26 mouse cellular contexts compared by ENCODE assay signal in genomic region chr12:17651223-17652095, GRCm38 (mm10). TPM values are rescaled to one million over a fixed set of nuclear protein-coding genes. Genes with fewer than 3 reads are reported as not detected.
DNase-seq lines count a peak whose midpoint lies in the region; ATAC-seq and TF ChIP-seq lines count a peak whose summit lies in the region.
"Had no signal": no experiment of that assay in that cellular context is flagged by ENCODE, and none has a peak within 500 bp of the region (broad histone marks: within the 10 kb centered on the region; RNA-seq: fewer than 3 reads in every experiment).

No protein-coding gene starts in this region.

- no peaks in the 10 kb centered on the region for H3K36me3 ChIP-seq in forebrain, embryonic 10.5 days (replicated peaks)
- no peaks in the 10 kb centered on the region for H3K36me3 ChIP-seq in forebrain, embryonic 11.5 days (ENCODE audit: control insufficient read depth, insufficient read depth, low read length)
- H3K36me3 ChIP-seq in midbrain, postnatal 0 days (ENCODE audit: insufficient read depth, low read length): no peaks in the 10 kb centered on the region
- H3K36me3 ChIP-seq in midbrain, embryonic 14.5 days (ENCODE audit: control insufficient read depth, insufficient read depth, low read length): no peaks in the 10 kb centered on the region
- H3K36me3 ChIP-seq: heart, embryonic 15.5 days; kidney, embryonic 15.5 days; limb, embryonic 10.5 days; limb, embryonic 15.5 days; liver, embryonic 13.5 days; midbrain, embryonic 12.5 days; stomach, embryonic 15.5 days had no signal

- no peak overlapping the region for H3K4me3 ChIP-seq in forebrain, embryonic 10.5 days
- no peak overlapping the region for H3K4me3 ChIP-seq in forebrain, embryonic 11.5 days (ENCODE audit: low read depth, low read length)
- no peak overlapping the region for H3K4me3 ChIP-seq in midbrain, postnatal 0 days (ENCODE audit: low read depth, low read length)
- no peak overlapping the region for H3K4me3 ChIP-seq in midbrain, embryonic 14.5 days (replicated peaks; ENCODE audit: low read depth, low read length)
- H3K4me3 ChIP-seq: erythroblast, embryonic 14.5 days; forebrain, embryonic 13.5 days; heart, embryonic 15.5 days; kidney, embryonic 15.5 days; layer of hippocampus, adult 2 months; limb, embryonic 10.5 days; limb, embryonic 15.5 days; liver, embryonic 13.5 days; megakaryocyte, embryonic 14.5 days; midbrain, embryonic 12.5 days; stomach, embryonic 15.5 days had no signal

- no peak overlapping the region for H3K4me2 ChIP-seq in forebrain, embryonic 11.5 days (ENCODE audit: low read depth, low read length, severe bottlenecking)
- H3K4me2 ChIP-seq in midbrain, postnatal 0 days (ENCODE audit: low read depth, low read length, poor library complexity, severe bottlenecking): no peak overlapping the region
- H3K4me2 ChIP-seq in midbrain, embryonic 14.5 days (ENCODE audit: low read length): no peak overlapping the region
- H3K4me2 ChIP-seq: forebrain, embryonic 13.5 days; heart, embryonic 15.5 days; kidney, embryonic 15.5 days; limb, embryonic 15.5 days; liver, embryonic 13.5 days; midbrain, embryonic 12.5 days; stomach, embryonic 15.5 days had no signal

- no peak overlapping the region for H3K9ac ChIP-seq in forebrain, embryonic 11.5 days (ENCODE audit: low read length)
- no peak overlapping the region for H3K9ac ChIP-seq in midbrain, postnatal 0 days (replicated peaks; ENCODE audit: low read length, poor library complexity, severe bottlenecking)
- no peak overlapping the region for H3K9ac ChIP-seq in midbrain, embryonic 14.5 days (replicated peaks; ENCODE audit: low read length)
- H3K9ac ChIP-seq: forebrain, embryonic 13.5 days; heart, embryonic 15.5 days; kidney, embryonic 15.5 days; limb, embryonic 15.5 days; liver, embryonic 13.5 days; midbrain, embryonic 12.5 days; stomach, embryonic 15.5 days had no signal

- no peak for TF ChIP-seq CTCF in midbrain, postnatal 0 days (IDR thresholded peaks at IDR 0.05)

- H3K27ac ChIP-seq in forebrain, embryonic 10.5 days: peak overlapping the region; percentile 53; the same call in 1 of the 2 replicates
- H3K27ac ChIP-seq in forebrain, embryonic 11.5 days (ENCODE audit: low read depth, low read length): no peak overlapping the region
- no peak overlapping the region for H3K27ac ChIP-seq in midbrain, postnatal 0 days (ENCODE audit: low read depth, low read length)
- no peak overlapping the region for H3K27ac ChIP-seq in midbrain, embryonic 14.5 days (replicated peaks; ENCODE audit: low read depth, low read length)
- H3K27ac ChIP-seq: forebrain, embryonic 13.5 days; heart, embryonic 15.5 days; kidney, embryonic 15.5 days; layer of hippocampus, adult 2 months; limb, embryonic 10.5 days; limb, embryonic 15.5 days; liver, embryonic 13.5 days; midbrain, embryonic 12.5 days; stomach, embryonic 15.5 days had no signal

- H3K9me3 ChIP-seq in forebrain, embryonic 10.5 days: peaks cover 10% of the 10 kb centered on the region
- H3K9me3 ChIP-seq in forebrain, embryonic 11.5 days (ENCODE audit: control insufficient read depth, low read length): peaks cover 1% of the 10 kb centered on the region; the same call in 1 of the 2 replicates
- no peaks in the 10 kb centered on the region for H3K9me3 ChIP-seq in midbrain, postnatal 0 days (ENCODE audit: low read length)
- 0 out of 2 replicates have a peak, but pooled peaks cover 3% of the 10 kb centered on the region for H3K9me3 ChIP-seq in midbrain, embryonic 14.5 days (ENCODE audit: control insufficient read depth, low read length)
- H3K9me3 ChIP-seq: forebrain, embryonic 13.5 days; heart, embryonic 15.5 days; limb, embryonic 10.5 days; limb, embryonic 15.5 days; liver, embryonic 13.5 days; midbrain, embryonic 12.5 days; stomach, embryonic 15.5 days had no signal

- DNase-seq in forebrain, embryonic 10.5 days (ENCODE audit: extremely low spot score, low spot score): no peak
- no peak for DNase-seq in forebrain, embryonic 11.5 days (ENCODE audit: low spot score)
- peak; percentile 46 for DNase-seq in midbrain, postnatal 0 days (ENCODE audit: low spot score)
- no peak for DNase-seq in midbrain, embryonic 14.5 days
- peak; percentile 62 to 73 for DNase-seq in cerebellum, postnatal 14 days
- DNase-seq in heart, postnatal 10 days: no peak
- DNase-seq in gastrocnemius, postnatal 4 days (ENCODE audit: low spot score in 2 of 2): no peak
- DNase-seq: adrenal gland, postnatal 14 days; gastrocnemius, postnatal 10 days; heart, postnatal 4 days; kidney, adult 18-20 months; kidney, postnatal 25 days; liver, embryonic 13.5 days; lung, adult 18-20 months had no signal

- no peak for ATAC-seq in forebrain, embryonic 11.5 days (replicated peaks; ENCODE audit: low FRiP score)
- ATAC-seq in midbrain, postnatal 0 days (ENCODE audit: low FRiP score): no peak
- ATAC-seq in midbrain, embryonic 14.5 days (ENCODE audit: low FRiP score, low TSS enrichment): no peak
- ATAC-seq: CD4-positive, CD25-positive, alpha-beta regulatory T cell, adult 4 months; lung, postnatal 0 days had no signal

- intact Hi-C loops in heart, postnatal 10 days (cut with DNase I): no loop called here

- 81% methylated on average over 7 of the region's 7 CpGs for WGBS in forebrain, embryonic 10.5 days
- WGBS in forebrain, embryonic 11.5 days: 71% methylated on average over 7 of the region's 7 CpGs
- WGBS in midbrain, postnatal 0 days: 73% methylated on average over 7 of the region's 7 CpGs
- WGBS in midbrain, embryonic 14.5 days: 76% methylated on average over 7 of the region's 7 CpGs

- no peaks in the 10 kb centered on the region for H3K27me3 ChIP-seq in forebrain, embryonic 10.5 days (ENCODE audit: poor library complexity, severe bottlenecking)
- no peaks in the 10 kb centered on the region for H3K27me3 ChIP-seq in forebrain, embryonic 11.5 days (ENCODE audit: control insufficient read depth, insufficient read depth, low read length)
- no peaks in the 10 kb centered on the region for H3K27me3 ChIP-seq in midbrain, postnatal 0 days (ENCODE audit: insufficient read depth, low read length)
- no peaks in the 10 kb centered on the region for H3K27me3 ChIP-seq in midbrain, embryonic 14.5 days (ENCODE audit: control insufficient read depth, insufficient read depth, low read length)
- H3K27me3 ChIP-seq: forebrain, embryonic 13.5 days; heart, embryonic 15.5 days; kidney, embryonic 15.5 days; limb, embryonic 15.5 days; liver, embryonic 13.5 days; midbrain, embryonic 12.5 days; stomach, embryonic 15.5 days had no signal

- peaks cover 11% of the 10 kb centered on the region for H3K4me1 ChIP-seq in forebrain, embryonic 10.5 days
- H3K4me1 ChIP-seq in forebrain, embryonic 11.5 days (replicated peaks; ENCODE audit: control insufficient read depth, insufficient read depth, low read length): no peaks in the 10 kb centered on the region; the same call in 1 of the 2 replicates
- no peaks in the 10 kb centered on the region for H3K4me1 ChIP-seq in midbrain, postnatal 0 days (ENCODE audit: insufficient read depth, low read length)
- H3K4me1 ChIP-seq in midbrain, embryonic 14.5 days (ENCODE audit: control insufficient read depth, insufficient read depth, low read length): no peaks in the 10 kb centered on the region
- H3K4me1 ChIP-seq: heart, embryonic 15.5 days; kidney, embryonic 15.5 days; limb, embryonic 10.5 days; liver, embryonic 13.5 days; megakaryocyte, embryonic 14.5 days; stomach, embryonic 15.5 days had no signal

RNA-seq across cellular contexts. Expression of gene Hpcal1, which starts 39.2 kb away (rescaled TPM):
- polyA plus RNA-seq in forebrain, embryonic 10.5 days (2016; fragmentation: Nextera tagmentation; extraction: Ambion mirVana): 36.7 and 36.8 TPM in 2 replicates
- polyA plus RNA-seq in forebrain, embryonic 11.5 days (2014; fragmentation: Nextera tagmentation; extraction: Ambion mirVana): 41.9 and 45.7 TPM in 2 replicates
- 75.0 and 94.0 TPM in 2 replicates for total RNA-seq in midbrain, postnatal 0 days (2014; rRNA removed)
- polyA plus RNA-seq in midbrain, postnatal 0 days (2015; fragmentation: Nextera tagmentation; extraction: Ambion mirVana): 139 and 149 TPM in 2 replicates
- polyA plus RNA-seq in midbrain, embryonic 14.5 days (2014; fragmentation: Nextera tagmentation; extraction: Ambion mirVana): 93.3 and 108 TPM in 2 replicates
- 10 to 100 TPM; 22.7 to 31.7 TPM for total RNA-seq in heart, postnatal 10 days (2021)
- 10 to 100 TPM; 21.7 to 23.0 TPM for total RNA-seq in gastrocnemius, postnatal 4 days (2021)

Comparison
In these comparisons a context has a peak if more than half of its experiments do, and no peak if none do; other contexts are left out.
1. DNase-seq: peak in midbrain, postnatal 0 days (single experiment) and cerebellum, postnatal 14 days (2 of 2); none in forebrain, embryonic 10.5 days (single experiment), forebrain, embryonic 11.5 days (single experiment), midbrain, embryonic 14.5 days (single experiment), heart, postnatal 10 days (0 of 2) and gastrocnemius, postnatal 4 days (0 of 2).